Mouse (Mus musculus): ENCODE data around the gene 4931408C20Rik. TPM values are rescaled to one million over a fixed set of nuclear protein-coding genes. Genes with fewer than 3 reads are reported as not detected.

The 4931408C20Rik gene
- polyA plus RNA-seq (2015; fragmentation: Nextera tagmentation; extraction: Ambion mirVana): not detected in 2 replicates

- Histone ChIP-seq H3K4me1 (replicated peaks) (no peaks in the 10 kb centered on the region), H3K4me2 (no peak within 1 kb of the TSS), H3K4me3 (replicated peaks) (no peak within 1 kb of the TSS), H3K27ac (no peak within 1 kb of the TSS), H3K9ac (no peak within 1 kb of the TSS), H3K36me3 (no peaks in the 10 kb centered on the region), H3K27me3 (no peaks in the 10 kb centered on the region), H3K9me3 (replicated peaks) (0 out of 2 replicates have a peak, but pooled peaks cover 4% of the 10 kb centered on the region)
- DNase-seq (peak; percentile 8), ATAC-seq (ENCODE audit: low read depth) (peak; percentile 71)
- WGBS (ENCODE audit: insufficient replicate concordance): 16% methylated on average over 1 of the region's 1 CpGs
These were observed at the start of gene 4931408C20Rik for GRCm38 (mm10) chr1:26686842-26687760. TSS of gene 4931408C20Rik (minus strand) at chr1:26687460.

GRCm38 (mm10) chr1:26687926-26688325 is 666 bp upstream of the 4931408C20Rik start:
- Histone ChIP-seq H3K9ac (no peak overlapping the region), H3K36me3 (no peaks in the 10 kb centered on the region), H3K27ac (no peak overlapping the region), H3K4me3 (replicated peaks) (no peak overlapping the region), H3K4me2 (no peak overlapping the region), H3K27me3 (no peaks in the 10 kb centered on the region), H3K4me1 (replicated peaks) (no peaks in the 10 kb centered on the region), H3K9me3 (replicated peaks) (0 out of 2 replicates have a peak, but pooled peaks cover 4% of the 10 kb centered on the region)
- 44% methylated on average over 1 of the region's 1 CpGs for WGBS (ENCODE audit: insufficient replicate concordance)
- ATAC-seq (ENCODE audit: low read depth) (peak; percentile 51; the same call in 1 of the 2 replicates), DNase-seq (no peak)

- Histone ChIP-seq H3K36me3 (no peaks in the 10 kb centered on the region), H3K9ac (no peak overlapping the region), H3K9me3 (replicated peaks) (0 out of 2 replicates have a peak, but pooled peaks cover 4% of the 10 kb centered on the region), H3K4me2 (no peak overlapping the region), H3K4me3 (replicated peaks) (no peak overlapping the region), H3K4me1 (replicated peaks) (no peaks in the 10 kb centered on the region), H3K27me3 (no peaks in the 10 kb centered on the region), H3K27ac (no peak overlapping the region)
- no peak for DNase-seq
- no peak for ATAC-seq (ENCODE audit: low read depth)
These were observed 1.1 kb downstream of the 4931408C20Rik start for GRCm38 (mm10) chr1:26685952-26686693.

GRCm38 (mm10) chr1:26685383-26685782 is 1.9 kb downstream of the 4931408C20Rik start:
- DNase-seq: no peak
- H3K36me3 ChIP-seq: no peaks in the 10 kb centered on the region
- WGBS (ENCODE audit: insufficient replicate concordance): 48% methylated on average over 3 of the region's 3 CpGs
- H3K27ac ChIP-seq: no peak overlapping the region
- no peak overlapping the region for H3K4me3 ChIP-seq (replicated peaks)
- H3K4me2 ChIP-seq: no peak overlapping the region
- no peaks in the 10 kb centered on the region for H3K27me3 ChIP-seq
- ATAC-seq (ENCODE audit: low read depth): no peak
- no peaks in the 10 kb centered on the region for H3K4me1 ChIP-seq (replicated peaks)
- H3K9me3 ChIP-seq (replicated peaks): 0 out of 2 replicates have a peak, but pooled peaks cover 4% of the 10 kb centered on the region
- H3K9ac ChIP-seq: no peak overlapping the region

GRCm38 (mm10) chr1:26649704-26650388 is 37.4 kb downstream of the 4931408C20Rik start:
- no peaks in the 10 kb centered on the region for H3K4me1 ChIP-seq (replicated peaks)
- DNase-seq (no peak), ATAC-seq (ENCODE audit: low read depth) (no peak)
- 36% methylated on average over 1 of the region's 1 CpGs for WGBS (ENCODE audit: insufficient replicate concordance)
- no peak overlapping the region for H3K9ac ChIP-seq
- no peak overlapping the region for H3K27ac ChIP-seq
- no peaks in the 10 kb centered on the region for H3K27me3 ChIP-seq
- H3K4me2 ChIP-seq: no peak overlapping the region
- H3K9me3 ChIP-seq (replicated peaks): 0 out of 2 replicates have a peak, but pooled peaks cover 3% of the 10 kb centered on the region
- no peak overlapping the region for H3K4me3 ChIP-seq (replicated peaks)
- H3K36me3 ChIP-seq: no peaks in the 10 kb centered on the region

GRCm38 (mm10) chr1:26636051-26636450 is 51.2 kb downstream of the 4931408C20Rik start:
- Histone ChIP-seq H3K4me1 (replicated peaks) (no peaks in the 10 kb centered on the region), H3K9me3 (replicated peaks) (no peaks in the 10 kb centered on the region), H3K9ac (no peak overlapping the region), H3K27ac (no peak overlapping the region), H3K4me2 (no peak overlapping the region), H3K27me3 (no peaks in the 10 kb centered on the region), H3K4me3 (replicated peaks) (no peak overlapping the region), H3K36me3 (no peaks in the 10 kb centered on the region)
- WGBS (ENCODE audit: insufficient replicate concordance): 63% methylated on average over 5 of the region's 5 CpGs
- DNase-seq (no peak), ATAC-seq (ENCODE audit: low read depth) (no peak)
